Comparison of ENCODE assay signal across 11 mouse cellular contexts in the genomic region with DNA sequence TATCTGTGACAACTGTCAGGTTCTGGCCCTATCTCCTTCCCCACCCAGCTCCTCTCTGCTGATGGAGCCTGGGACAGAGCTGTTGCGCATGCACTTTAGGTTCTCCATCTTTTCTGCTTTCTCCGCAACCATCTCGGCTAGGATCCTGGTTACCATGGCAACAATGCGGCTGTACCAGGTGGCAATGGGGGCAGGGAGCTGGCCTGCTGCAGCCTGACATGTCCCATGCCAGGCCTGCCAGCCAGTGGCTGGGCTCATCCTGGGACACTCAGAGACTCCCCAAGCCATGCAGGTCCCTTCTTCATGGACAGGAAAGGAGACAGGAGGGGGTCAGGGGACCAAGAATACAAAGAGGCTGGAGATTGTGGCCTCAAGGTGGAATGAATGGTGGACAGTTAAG. TPM values are rescaled to one million over a fixed set of nuclear protein-coding genes. Genes with fewer than 3 reads are reported as not detected.
DNase-seq lines count a peak whose midpoint lies in the region; ATAC-seq and TF ChIP-seq lines count a peak whose summit lies in the region.
"Had no signal": no experiment of that assay in that cellular context is flagged by ENCODE, and none has a peak within 500 bp of the region (broad histone marks: within the 10 kb centered on the region; RNA-seq: fewer than 3 reads in every experiment).

No protein-coding gene starts in this region.

- H3K36me3 ChIP-seq in hindbrain, postnatal 0 days (ENCODE audit: insufficient read depth, low read length), result peaks cover 34% of the 10 kb centered on the region
- H3K36me3 ChIP-seq in liver, postnatal 0 days (replicated peaks; ENCODE audit: insufficient read depth, low read length), result no peaks in the 10 kb centered on the region

- no peak for TF ChIP-seq EP300 in liver, postnatal 0 days (IDR thresholded peaks at IDR 0.05; ENCODE audit: low read depth)

- 6% methylated on average over 4 of the region's 4 CpGs for WGBS in hindbrain, postnatal 0 days
- 40% methylated on average over 4 of the region's 4 CpGs for WGBS in liver, postnatal 0 days (ENCODE audit: insufficient replicate concordance)

- no peaks in the 10 kb centered on the region for H3K27me3 ChIP-seq in hindbrain, postnatal 0 days (ENCODE audit: insufficient read depth, low read length)
- peaks cover 47% of the 10 kb centered on the region for H3K27me3 ChIP-seq in liver, postnatal 0 days (ENCODE audit: insufficient read depth, low read length)

- H3K4me1 ChIP-seq in hindbrain, postnatal 0 days (ENCODE audit: insufficient read depth, low read length), result peaks cover 29% of the 10 kb centered on the region
- peaks cover 26% of the 10 kb centered on the region for H3K4me1 ChIP-seq in liver, postnatal 0 days (ENCODE audit: insufficient read depth)

- no peak overlapping the region for H3K4me3 ChIP-seq in hindbrain, postnatal 0 days (ENCODE audit: low read length)
- H3K4me3 ChIP-seq in liver, postnatal 0 days (ENCODE audit: low read depth, low read length), result no peak overlapping the region
- H3K4me3 ChIP-seq: embryonic facial prominence, embryonic 15.5 days had no signal

- H3K27ac ChIP-seq in hindbrain, postnatal 0 days, result peak overlapping the region; percentile 89
- no peak overlapping the region for H3K27ac ChIP-seq in liver, postnatal 0 days (ENCODE audit: low read depth)
- H3K27ac ChIP-seq: embryonic facial prominence, embryonic 15.5 days had no signal

- peak; percentile 18 for ATAC-seq in hindbrain, postnatal 0 days
- ATAC-seq in liver, postnatal 0 days, result no peak
- ATAC-seq in megakaryocyte, adult 5-6 weeks (ENCODE audit: poor library complexity, severe bottlenecking), result no peak

- peak; percentile 14 for DNase-seq in urinary bladder, adult 2 months (ENCODE audit: low spot score)
- no peak for DNase-seq in urinary bladder, adult 18-20 months (ENCODE audit: low spot score in 2 of 2)
- DNase-seq in hindbrain, postnatal 0 days (ENCODE audit: low spot score), result peak; percentile 94
- peak; percentile 14 for DNase-seq in liver, postnatal 0 days
- peak; percentile 82 for DNase-seq in telencephalon, adult 2 months (ENCODE audit: low read depth, low spot score)
- no peak for DNase-seq in adrenal gland, postnatal 36 days
- DNase-seq in lung, postnatal 25 days (ENCODE audit: low spot score), result no peak

- H3K9ac ChIP-seq in hindbrain, postnatal 0 days (replicated peaks; ENCODE audit: low read length), result 0 out of 2 replicates have a peak overlapping the region, but pooled peaks have one; percentile 21
- no peak overlapping the region for H3K9ac ChIP-seq in liver, postnatal 0 days (replicated peaks)
- H3K9ac ChIP-seq: embryonic facial prominence, embryonic 15.5 days had no signal

- no peak overlapping the region for H3K4me2 ChIP-seq in hindbrain, postnatal 0 days (ENCODE audit: low read depth, low read length)
- no peak overlapping the region for H3K4me2 ChIP-seq in liver, postnatal 0 days (ENCODE audit: low read depth, low read length)
- H3K4me2 ChIP-seq: embryonic facial prominence, embryonic 15.5 days had no signal

- H3K9me3 ChIP-seq in hindbrain, postnatal 0 days (ENCODE audit: low read length), result no peaks in the 10 kb centered on the region
- no peaks in the 10 kb centered on the region for H3K9me3 ChIP-seq in liver, postnatal 0 days (ENCODE audit: low read length)
- H3K9me3 ChIP-seq: embryonic facial prominence, embryonic 15.5 days had no signal

- no peak for TF ChIP-seq CTCF in hindbrain, postnatal 0 days (IDR thresholded peaks at IDR 0.05; ENCODE audit: low read depth)
- TF ChIP-seq CTCF in liver, postnatal 0 days (IDR thresholded peaks at IDR 0.05; ENCODE audit: low read depth), result no peak

RNA-seq across cellular contexts. Expression of gene Aspdh, which starts 0.7 kb away (rescaled TPM):
- polyA plus RNA-seq in urinary bladder, adult 2 months (2012; rRNA removed), result 0.10 and 0.22 TPM in 2 replicates
- total RNA-seq in hindbrain, postnatal 0 days (2014; rRNA removed), result 10.2 and 15.5 TPM in 2 replicates
- polyA plus RNA-seq in hindbrain, postnatal 0 days (2015; fragmentation: Nextera tagmentation; extraction: Ambion mirVana), result 3.1 and 3.8 TPM in 2 replicates
- 38.9 and 44.3 TPM in 2 replicates for polyA plus RNA-seq in liver, postnatal 0 days (2015; fragmentation: Nextera tagmentation; extraction: Ambion mirVana)
- total RNA-seq in adrenal gland, postnatal 36 days (2021), result under 1 TPM in 1 of 2 experiments, not detected in 1; 0.63 TPM
- total RNA-seq in megakaryocyte, adult 5-6 weeks (2015), result not detected in 2 replicates
- total RNA-seq in megakaryocyte, adult 5-6 weeks (2017), result not detected in 2 replicates
- total RNA-seq: ES-E14 had no signal

RNA-seq across cellular contexts. Expression of gene Josd2, which starts 3.3 kb away (rescaled TPM):
- polyA plus RNA-seq in urinary bladder, adult 2 months (2012; rRNA removed), result 85.0 and 110 TPM in 2 replicates
- total RNA-seq in hindbrain, postnatal 0 days (2014; rRNA removed), result 32.7 and 44.5 TPM in 2 replicates
- polyA plus RNA-seq in hindbrain, postnatal 0 days (2015; fragmentation: Nextera tagmentation; extraction: Ambion mirVana), result 28.3 and 32.7 TPM in 2 replicates
- polyA plus RNA-seq in liver, postnatal 0 days (2015; fragmentation: Nextera tagmentation; extraction: Ambion mirVana), result 59.7 and 63.1 TPM in 2 replicates
- total RNA-seq in adrenal gland, postnatal 36 days (2021), result 10 to 100 TPM; 53.9 to 61.0 TPM
- total RNA-seq in megakaryocyte, adult 5-6 weeks (2015), result 18.2 and 20.3 TPM in 2 replicates
- 12.5 and 14.0 TPM in 2 replicates for total RNA-seq in megakaryocyte, adult 5-6 weeks (2017)

RNA-seq across cellular contexts. Expression of gene Emc10, which starts 31.8 kb away (rescaled TPM):
- 127 TPM in 2 replicates for polyA plus RNA-seq in urinary bladder, adult 2 months (2012; rRNA removed)
- 311 and 319 TPM in 2 replicates for total RNA-seq in hindbrain, postnatal 0 days (2014; rRNA removed)
- 138 and 152 TPM in 2 replicates for polyA plus RNA-seq in hindbrain, postnatal 0 days (2015; fragmentation: Nextera tagmentation; extraction: Ambion mirVana)
- 32.4 and 35.9 TPM in 2 replicates for polyA plus RNA-seq in liver, postnatal 0 days (2015; fragmentation: Nextera tagmentation; extraction: Ambion mirVana)
- 10 to 100 TPM; 91.2 to 99.2 TPM for total RNA-seq in adrenal gland, postnatal 36 days (2021)
- total RNA-seq in megakaryocyte, adult 5-6 weeks (2015), result 42.4 and 47.4 TPM in 2 replicates
- total RNA-seq in megakaryocyte, adult 5-6 weeks (2017), result 23.1 and 27.4 TPM in 2 replicates

RNA-seq across cellular contexts. Expression of gene Fam71e1, which starts 31.9 kb away (rescaled TPM):
- polyA plus RNA-seq in urinary bladder, adult 2 months (2012; rRNA removed), result 10.0 and 12.5 TPM in 2 replicates
- total RNA-seq in hindbrain, postnatal 0 days (2014; rRNA removed), result 19.7 and 19.8 TPM in 2 replicates
- polyA plus RNA-seq in hindbrain, postnatal 0 days (2015; fragmentation: Nextera tagmentation; extraction: Ambion mirVana), result 26.7 and 31.9 TPM in 2 replicates
- 3.3 and 4.1 TPM in 2 replicates for polyA plus RNA-seq in liver, postnatal 0 days (2015; fragmentation: Nextera tagmentation; extraction: Ambion mirVana)
- total RNA-seq in adrenal gland, postnatal 36 days (2021), result 1 to 10 TPM; 8.5 to 9.5 TPM
- total RNA-seq in megakaryocyte, adult 5-6 weeks (2015), result 1.7 and 2.0 TPM in 2 replicates
- total RNA-seq in megakaryocyte, adult 5-6 weeks (2017), result 0.12 TPM in 1 of 2 replicates, not detected in the other

RNA-seq across cellular contexts. Expression of gene Lrrc4b, which starts 35.7 kb away (rescaled TPM):
- polyA plus RNA-seq in urinary bladder, adult 2 months (2012; rRNA removed), result 1.7 and 2.3 TPM in 2 replicates
- total RNA-seq in hindbrain, postnatal 0 days (2014; rRNA removed), result 562 and 663 TPM in 2 replicates
- 19.6 and 22.7 TPM in 2 replicates for polyA plus RNA-seq in hindbrain, postnatal 0 days (2015; fragmentation: Nextera tagmentation; extraction: Ambion mirVana)
- polyA plus RNA-seq in liver, postnatal 0 days (2015; fragmentation: Nextera tagmentation; extraction: Ambion mirVana), result not detected in 2 replicates
- 1 to 10 TPM; 3.9 to 4.9 TPM for total RNA-seq in adrenal gland, postnatal 36 days (2021)
- not detected in 2 replicates for total RNA-seq in megakaryocyte, adult 5-6 weeks (2015)
- total RNA-seq in megakaryocyte, adult 5-6 weeks (2017), result not detected in 2 replicates
- total RNA-seq: liver, adult 2 months had no signal
- polyA plus RNA-seq: liver, adult 2 months had no signal

Comparison
In these comparisons a context has a peak if more than half of its experiments do, and no peak if none do; other contexts are left out.
1. DNase-seq: peak in urinary bladder, adult 2 months (single experiment), hindbrain, postnatal 0 days (single experiment), liver, postnatal 0 days (single experiment) and telencephalon, adult 2 months (single experiment); none in urinary bladder, adult 18-20 months (0 of 2), adrenal gland, postnatal 36 days (0 of 2) and lung, postnatal 25 days (single experiment).